Mouse (Mus musculus) megakaryocyte, embryonic 14.5 days (primary cell): ENCODE measurements around the gene Hipk1.

ENCODE experiments used
- FLI1 ChIP-seq: IDR thresholded peaks from 2 replicates; pipeline ENCODE4 v1.6.1; 2012; ENCODE audit warnings: low read length, inconsistent platforms, mixed read lengths
- GATA1 ChIP-seq: IDR thresholded peaks from 3 replicates; pipeline ENCODE4 v1.6.1; 2012; ENCODE audit warnings: mixed read lengths, low read length, inconsistent platforms, borderline replicate concordance

GRCm38 (mm10) chr3:103787225-103787624 is 4.1 kb downstream of the Hipk1 start:
- TF ChIP-seq GATA1 (no peak), FLI1 (no peak)
